ENCODE assay signal across 9 mouse cellular contexts in genomic region chr3:90587361-90588101, GRCm38 (mm10). TPM values are rescaled to one million over a fixed set of nuclear protein-coding genes. Genes with fewer than 3 reads are reported as not detected.
DNase-seq lines count a peak whose midpoint lies in the region; ATAC-seq lines count a peak whose summit lies in the region.
"Had no signal": no experiment of that assay in that cellular context is flagged by ENCODE, and none has a peak within 500 bp of the region (broad histone marks: within the 10 kb centered on the region; RNA-seq: fewer than 3 reads in every experiment).

No protein-coding gene starts in this region.

- 73% methylated on average over 14 of the region's 14 CpGs for WGBS in liver, embryonic 15.5 days (ENCODE audit: insufficient replicate concordance)
- 86% methylated on average over 14 of the region's 14 CpGs for WGBS in liver, embryonic 11.5 days
- WGBS in embryonic facial prominence, embryonic 15.5 days = 85% methylated on average over 14 of the region's 14 CpGs
- 83% methylated on average over 14 of the region's 14 CpGs for WGBS in lung, embryonic 16.5 days

- no peaks in the 10 kb centered on the region for H3K27me3 ChIP-seq in liver, embryonic 15.5 days
- H3K27me3 ChIP-seq in liver, embryonic 11.5 days (replicated peaks; ENCODE audit: control insufficient read depth, insufficient read depth, low read length) = no peaks in the 10 kb centered on the region
- no peaks in the 10 kb centered on the region for H3K27me3 ChIP-seq in embryonic facial prominence, embryonic 15.5 days
- H3K27me3 ChIP-seq in lung, embryonic 16.5 days (ENCODE audit: control insufficient read depth, insufficient read depth, low read depth, low read length) = no peaks in the 10 kb centered on the region
- H3K27me3 ChIP-seq: neural tube, embryonic 12.5 days had no signal

- H3K9ac ChIP-seq in liver, embryonic 15.5 days = no peak overlapping the region
- H3K9ac ChIP-seq in liver, embryonic 11.5 days (ENCODE audit: low read depth, low read length) = no peak overlapping the region
- no peak overlapping the region for H3K9ac ChIP-seq in embryonic facial prominence, embryonic 15.5 days
- peak overlapping the region; percentile 7; the same call in 1 of the 2 replicates for H3K9ac ChIP-seq in lung, embryonic 16.5 days (ENCODE audit: low read length)
- H3K9ac ChIP-seq: neural tube, embryonic 12.5 days had no signal

- no peak for DNase-seq in liver, embryonic 11.5 days (ENCODE audit: low spot score)
- peak; percentile 91 for DNase-seq in Muller cell, postnatal 12 days (ENCODE audit: inconsistent ontology term)
- DNase-seq in cerebellum, adult 8-10 months = no peak
- no peak for DNase-seq in cerebellum, adult 9-10 months
- no peak for DNase-seq in cerebellum, postnatal 10 days

- peaks cover 3% of the 10 kb centered on the region; the same call in 1 of the 2 replicates for H3K4me1 ChIP-seq in liver, embryonic 15.5 days (replicated peaks)
- H3K4me1 ChIP-seq in liver, embryonic 11.5 days (replicated peaks; ENCODE audit: control insufficient read depth, insufficient read depth, low read length) = no peaks in the 10 kb centered on the region
- peaks cover 39% of the 10 kb centered on the region for H3K4me1 ChIP-seq in embryonic facial prominence, embryonic 15.5 days
- peaks cover 5% of the 10 kb centered on the region; the same call in 1 of the 2 replicates for H3K4me1 ChIP-seq in lung, embryonic 16.5 days (replicated peaks; ENCODE audit: control insufficient read depth, insufficient read depth, low read length)
- H3K4me1 ChIP-seq: neural tube, embryonic 12.5 days had no signal

- H3K4me3 ChIP-seq in liver, embryonic 15.5 days (replicated peaks) = no peak overlapping the region
- no peak overlapping the region for H3K4me3 ChIP-seq in liver, embryonic 11.5 days (ENCODE audit: low read depth, low read length)
- H3K4me3 ChIP-seq in embryonic facial prominence, embryonic 15.5 days (replicated peaks) = no peak overlapping the region
- no peak overlapping the region for H3K4me3 ChIP-seq in lung, embryonic 16.5 days (ENCODE audit: low read length)
- H3K4me3 ChIP-seq: neural tube, embryonic 12.5 days had no signal

- H3K36me3 ChIP-seq in liver, embryonic 15.5 days (replicated peaks) = no peaks in the 10 kb centered on the region
- H3K36me3 ChIP-seq in liver, embryonic 11.5 days (ENCODE audit: control insufficient read depth, insufficient read depth, low read length) = no peaks in the 10 kb centered on the region
- no peaks in the 10 kb centered on the region for H3K36me3 ChIP-seq in embryonic facial prominence, embryonic 15.5 days
- no peaks in the 10 kb centered on the region for H3K36me3 ChIP-seq in lung, embryonic 16.5 days (ENCODE audit: control insufficient read depth, insufficient read depth, low read length)
- H3K36me3 ChIP-seq: neural tube, embryonic 12.5 days had no signal

- no peak overlapping the region for H3K4me2 ChIP-seq in liver, embryonic 15.5 days
- H3K4me2 ChIP-seq in liver, embryonic 11.5 days = no peak overlapping the region
- no peak overlapping the region for H3K4me2 ChIP-seq in embryonic facial prominence, embryonic 15.5 days (replicated peaks)
- no peak overlapping the region for H3K4me2 ChIP-seq in lung, embryonic 16.5 days (ENCODE audit: low read depth, low read length)
- H3K4me2 ChIP-seq: neural tube, embryonic 12.5 days had no signal

- H3K9me3 ChIP-seq in liver, embryonic 15.5 days (replicated peaks) = no peaks in the 10 kb centered on the region
- H3K9me3 ChIP-seq in liver, embryonic 11.5 days (ENCODE audit: control insufficient read depth, low read length) = no peaks in the 10 kb centered on the region
- H3K9me3 ChIP-seq in embryonic facial prominence, embryonic 15.5 days (replicated peaks) = no peaks in the 10 kb centered on the region
- no peaks in the 10 kb centered on the region for H3K9me3 ChIP-seq in lung, embryonic 16.5 days (ENCODE audit: control insufficient read depth, low read length)
- H3K9me3 ChIP-seq: neural tube, embryonic 12.5 days had no signal

- peak overlapping the region; percentile 61 for H3K27ac ChIP-seq in liver, embryonic 15.5 days (replicated peaks)
- H3K27ac ChIP-seq in liver, embryonic 11.5 days (ENCODE audit: low read depth, low read length) = no peak overlapping the region
- peak overlapping the region; percentile 86 for H3K27ac ChIP-seq in embryonic facial prominence, embryonic 15.5 days (replicated peaks)
- peak overlapping the region; percentile 81 for H3K27ac ChIP-seq in lung, embryonic 16.5 days (ENCODE audit: low read length)
- H3K27ac ChIP-seq: neural tube, embryonic 12.5 days had no signal

- 0 out of 2 replicates have a peak, but pooled peaks have one; percentile 8 for ATAC-seq in liver, embryonic 15.5 days (ENCODE audit: insufficient read depth)
- ATAC-seq in liver, embryonic 11.5 days (replicated peaks; ENCODE audit: low FRiP score) = no peak
- no peak; the same call in 1 of the 2 replicates for ATAC-seq in embryonic facial prominence, embryonic 15.5 days (ENCODE audit: insufficient number of reproducible peaks, low FRiP score, low TSS enrichment, low read depth)
- ATAC-seq in lung, embryonic 16.5 days (ENCODE audit: low read depth) = no peak

RNA-seq across cellular contexts. Expression of gene S100a2, which starts 2.5 kb away (rescaled TPM):
- polyA plus RNA-seq in liver, embryonic 15.5 days (2015; fragmentation: Nextera tagmentation; extraction: Ambion mirVana) = not detected in 2 replicates
- not detected in 2 replicates for polyA plus RNA-seq in liver, embryonic 11.5 days (2014; fragmentation: Nextera tagmentation; extraction: Ambion mirVana)
- polyA plus RNA-seq in embryonic facial prominence, embryonic 15.5 days (2015; fragmentation: Nextera tagmentation; extraction: Ambion mirVana) = not detected in 2 replicates
- not detected in 2 replicates for polyA plus RNA-seq in lung, embryonic 16.5 days (2015; fragmentation: Nextera tagmentation; extraction: Ambion mirVana)
- polyA plus RNA-seq: neural tube, embryonic 12.5 days had no signal

RNA-seq across cellular contexts. Expression of gene Gm42674, which starts 14.2 kb away (rescaled TPM):
- polyA plus RNA-seq in liver, embryonic 15.5 days (2015; fragmentation: Nextera tagmentation; extraction: Ambion mirVana) = not detected in 2 replicates
- not detected in 2 replicates for polyA plus RNA-seq in liver, embryonic 11.5 days (2014; fragmentation: Nextera tagmentation; extraction: Ambion mirVana)
- not detected in 2 replicates for polyA plus RNA-seq in embryonic facial prominence, embryonic 15.5 days (2015; fragmentation: Nextera tagmentation; extraction: Ambion mirVana)
- not detected in 2 replicates for polyA plus RNA-seq in lung, embryonic 16.5 days (2015; fragmentation: Nextera tagmentation; extraction: Ambion mirVana)
- polyA plus RNA-seq: neural tube, embryonic 12.5 days had no signal

RNA-seq across cellular contexts. Expression of gene S100a4, which starts 16.0 kb away (rescaled TPM):
- 1.7 and 2.3 TPM in 2 replicates for polyA plus RNA-seq in liver, embryonic 15.5 days (2015; fragmentation: Nextera tagmentation; extraction: Ambion mirVana)
- 0.69 and 0.77 TPM in 2 replicates for polyA plus RNA-seq in liver, embryonic 11.5 days (2014; fragmentation: Nextera tagmentation; extraction: Ambion mirVana)
- polyA plus RNA-seq in embryonic facial prominence, embryonic 15.5 days (2015; fragmentation: Nextera tagmentation; extraction: Ambion mirVana) = 24.9 and 31.5 TPM in 2 replicates
- polyA plus RNA-seq in lung, embryonic 16.5 days (2015; fragmentation: Nextera tagmentation; extraction: Ambion mirVana) = 12.1 and 12.8 TPM in 2 replicates

RNA-seq across cellular contexts. Expression of gene S100a5, which starts 20.8 kb away (rescaled TPM):
- not detected in 2 replicates for polyA plus RNA-seq in liver, embryonic 15.5 days (2015; fragmentation: Nextera tagmentation; extraction: Ambion mirVana)
- not detected in 2 replicates for polyA plus RNA-seq in liver, embryonic 11.5 days (2014; fragmentation: Nextera tagmentation; extraction: Ambion mirVana)
- polyA plus RNA-seq in embryonic facial prominence, embryonic 15.5 days (2015; fragmentation: Nextera tagmentation; extraction: Ambion mirVana) = 2.8 and 3.1 TPM in 2 replicates
- not detected in 2 replicates for polyA plus RNA-seq in lung, embryonic 16.5 days (2015; fragmentation: Nextera tagmentation; extraction: Ambion mirVana)
- polyA plus RNA-seq: neural tube, embryonic 12.5 days had no signal

RNA-seq across cellular contexts. Expression of gene S100a6, which starts 25.2 kb away (rescaled TPM):
- 14.2 and 15.9 TPM in 2 replicates for polyA plus RNA-seq in liver, embryonic 15.5 days (2015; fragmentation: Nextera tagmentation; extraction: Ambion mirVana)
- 13.9 and 14.6 TPM in 2 replicates for polyA plus RNA-seq in liver, embryonic 11.5 days (2014; fragmentation: Nextera tagmentation; extraction: Ambion mirVana)
- 449 and 474 TPM in 2 replicates for polyA plus RNA-seq in embryonic facial prominence, embryonic 15.5 days (2015; fragmentation: Nextera tagmentation; extraction: Ambion mirVana)
- polyA plus RNA-seq in lung, embryonic 16.5 days (2015; fragmentation: Nextera tagmentation; extraction: Ambion mirVana) = 184 and 203 TPM in 2 replicates
